Mouse (Mus musculus) MEL (cell line): Measurements from ENCODE around the gene Irf2bp1. TPM values are rescaled to one million over a fixed set of nuclear protein-coding genes. Genes with fewer than 3 reads are reported as not detected.

Source experiments
- DNase-seq: peaks from one replicate; pipeline ENCODE4 v3.0.0; 2011; ENCODE audit warnings: low read depth, low spot score
- H3K27ac ChIP-seq: 2 replicates; pipeline ENCODE4 v1.5.1; 2012; ENCODE audit warnings: low read depth, mild to moderate bottlenecking, control low read depth, low read length, moderate library complexity; ENCODE audit not compliant: control insufficient read depth
- H3K27me3 ChIP-seq, 2 experiments: fragments of 150-350 bp in 1 of 2; sonication (generic) in 1 of 2; 2 replicates each; pipeline ENCODE4 v1.6.1; 2012; ENCODE audit warnings: low read length in 2 of 2, mild to moderate bottlenecking in 2 of 2, improper control_type of control experiment in 1 of 2, moderate library complexity in 1 of 2; ENCODE audit not compliant: insufficient read depth in 2 of 2, control insufficient read depth in 1 of 2
- H3K36me3 ChIP-seq, 2 experiments: 2 replicates each; pipeline ENCODE4 v1.6.1; 2012 to 2014; ENCODE audit warnings: low read length in 2 of 2, improper control_type of control experiment in 1 of 2, inconsistent platforms in 1 of 2, mild to moderate bottlenecking in 1 of 2; ENCODE audit not compliant: insufficient read depth in 2 of 2, control insufficient read depth in 1 of 2
- H3K4me1 ChIP-seq, 2 experiments: fragments of 150-350 bp in 1 of 2; sonication (generic) in 1 of 2; 2 replicates each; pipeline ENCODE4 v1.6.1; 2012; ENCODE audit warnings: low read length in 2 of 2, improper control_type of control experiment in 1 of 2, mild to moderate bottlenecking in 1 of 2; ENCODE audit not compliant: insufficient read depth in 2 of 2, control insufficient read depth in 1 of 2
- H3K4me3 ChIP-seq, 2 experiments: fragments of 150-350 bp in 1 of 2; sonication (generic) in 1 of 2; 2 replicates each; pipeline ENCODE4 v1.5.1; 2012; ENCODE audit warnings: low read depth in 2 of 2, low read length in 2 of 2, mild to moderate bottlenecking in 2 of 2, moderate library complexity in 2 of 2, control low read depth in 1 of 2, improper control_type of control experiment in 1 of 2; ENCODE audit not compliant: control insufficient read depth in 1 of 2, insufficient read depth in 1 of 2
- H3K79me2 ChIP-seq: 2 replicates; pipeline ENCODE4 v1.6.1; 2012; ENCODE audit warnings: mild to moderate bottlenecking, low read length, moderate library complexity; ENCODE audit not compliant: control insufficient read depth, poor library complexity, insufficient read depth
- H3K9ac ChIP-seq: 2 replicates; pipeline ENCODE4 v1.6.1; 2012; ENCODE audit warnings: low read depth, mild to moderate bottlenecking, control low read depth, low read length, moderate library complexity; ENCODE audit not compliant: control insufficient read depth, poor library complexity, severe bottlenecking
- H3K9me3 ChIP-seq: fragments of 150-350 bp; sonication (generic); replicated peaks from 2 replicates; pipeline ENCODE4 v1.6.1; 2012; ENCODE audit warnings: mild to moderate bottlenecking, low read length, improper control_type of control experiment, moderate library complexity; ENCODE audit not compliant: insufficient read depth
- CHD1 ChIP-seq: IDR thresholded peaks from 2 replicates; pipeline ENCODE4 v1.6.1; 2012; ENCODE audit warnings: low read depth, mild to moderate bottlenecking, inconsistent platforms, low read length, improper control_type of control experiment
- CHD2 ChIP-seq: IDR thresholded peaks from 2 replicates; pipeline ENCODE4 v1.6.1; 2011; ENCODE audit warnings: low read length, improper control_type of control experiment
- E2F4 ChIP-seq: IDR thresholded peaks from 2 replicates; pipeline ENCODE4 v1.6.1; 2011; ENCODE audit warnings: low read depth, low read length, improper control_type of control experiment, borderline replicate concordance
- ETS1 ChIP-seq: IDR thresholded peaks from 2 replicates; pipeline ENCODE4 v1.6.1; 2012; ENCODE audit warnings: low read depth, mild to moderate bottlenecking, inconsistent platforms, low read length, improper control_type of control experiment, moderate library complexity
- KAT2A ChIP-seq: conservative IDR thresholded peaks from 2 replicates; pipeline ENCODE4 v1.6.1; 2012; ENCODE audit warnings: low read depth, low read length, improper control_type of control experiment, inconsistent platforms
- MAX ChIP-seq: IDR thresholded peaks from 2 replicates; pipeline ENCODE4 v1.6.1; 2011; ENCODE audit warnings: low read length, improper control_type of control experiment
- MYB ChIP-seq: IDR thresholded peaks from 2 replicates; pipeline ENCODE4 v1.6.1; 2011; ENCODE audit warnings: mild to moderate bottlenecking, low read depth, low read length, improper control_type of control experiment
- NELFE ChIP-seq: IDR thresholded peaks from 2 replicates; pipeline ENCODE4 v1.6.1; 2011; ENCODE audit warnings: low read depth, low read length, improper control_type of control experiment
- POLR2AphosphoS2 ChIP-seq: IDR thresholded peaks from 2 replicates; pipeline ENCODE4 v1.6.1; 2011; ENCODE audit warnings: low read length, improper control_type of control experiment
- POLR2AphosphoS5 ChIP-seq: IDR thresholded peaks from 2 replicates; pipeline ENCODE4 v1.6.1; 2012; ENCODE audit warnings: low read depth, borderline replicate concordance, mild to moderate bottlenecking, inconsistent platforms, low read length, moderate library complexity, mixed read lengths
- RAD21 ChIP-seq: IDR thresholded peaks from 2 replicates; pipeline ENCODE4 v1.6.1; 2011; ENCODE audit warnings: mild to moderate bottlenecking, low read depth, low read length, improper control_type of control experiment
- SMC3 ChIP-seq: IDR thresholded peaks from 2 replicates; pipeline ENCODE4 v1.6.1; 2011; ENCODE audit warnings: low read depth, low read length, improper control_type of control experiment
- TAL1 ChIP-seq: IDR thresholded peaks from 2 replicates; pipeline ENCODE4 v1.6.1; 2012; ENCODE audit warnings: mild to moderate bottlenecking, inconsistent platforms, low read length, moderate library complexity, mixed read lengths
- TBP ChIP-seq: IDR thresholded peaks from 2 replicates; pipeline ENCODE4 v1.8.0; 2011; ENCODE audit warnings: low read depth, low read length, improper control_type of control experiment
- TCF12 ChIP-seq: IDR thresholded peaks from 2 replicates; pipeline ENCODE4 v1.6.1; 2014; ENCODE audit warnings: low read depth, mild to moderate bottlenecking, inconsistent platforms, low read length, improper control_type of control experiment, moderate library complexity
- USF2 ChIP-seq, 2 experiments: IDR thresholded peaks; 2 replicates each; pipeline ENCODE4 v1.6.1; 2011 to 2012; ENCODE audit warnings: improper control_type of control experiment in 2 of 2, low read length in 2 of 2, borderline replicate concordance in 1 of 2, inconsistent platforms in 1 of 2, low read depth in 1 of 2, mild to moderate bottlenecking in 1 of 2; ENCODE audit not compliant: insufficient read depth in 1 of 2
- ZC3H11A ChIP-seq: IDR thresholded peaks from 2 replicates; pipeline ENCODE4 v1.6.1; 2012; ENCODE audit warnings: low read depth, mild to moderate bottlenecking, inconsistent platforms, low read length, improper control_type of control experiment
- ZMIZ1 ChIP-seq: IDR thresholded peaks from 2 replicates; pipeline ENCODE4 v1.6.1; 2012; ENCODE audit warnings: low read depth, mild to moderate bottlenecking, inconsistent platforms, low read length, improper control_type of control experiment, moderate library complexity
- ZNF384 ChIP-seq: IDR thresholded peaks from 2 replicates; pipeline ENCODE4 v1.6.1; 2012; ENCODE audit warnings: low read depth, mild to moderate bottlenecking, inconsistent platforms, low read length, improper control_type of control experiment
- polyA plus RNA-seq, 2 experiments: library from polyadenylated mRNA; stranded (reverse) in 1 of 2; unstranded in 1 of 2; fragments of >175 nt in 1 of 2; fragments of >200 nt in 1 of 2; gene quantifications; 2 replicates each; pipeline versions ENCODE4 v1.2.1 to v1.2.4; 2012; ENCODE audit warnings: low replicate concordance in 2 of 2, low read depth in 1 of 2; ENCODE audit not compliant: insufficient read length in 2 of 2, insufficient read depth in 1 of 2, missing spikeins in 1 of 2
- total RNA-seq: library from RNA; depleted of rRNA; stranded (reverse); fragments of 300-350 nt; gene quantifications from 2 replicates; pipeline ENCODE4 v1.2.3, GENCODE M21; 2012

Gene Irf2bp1
- total and polyA plus RNA-seq, 3 experiments = 33.1 to 41.1 TPM; not detected in 1

DNA sequence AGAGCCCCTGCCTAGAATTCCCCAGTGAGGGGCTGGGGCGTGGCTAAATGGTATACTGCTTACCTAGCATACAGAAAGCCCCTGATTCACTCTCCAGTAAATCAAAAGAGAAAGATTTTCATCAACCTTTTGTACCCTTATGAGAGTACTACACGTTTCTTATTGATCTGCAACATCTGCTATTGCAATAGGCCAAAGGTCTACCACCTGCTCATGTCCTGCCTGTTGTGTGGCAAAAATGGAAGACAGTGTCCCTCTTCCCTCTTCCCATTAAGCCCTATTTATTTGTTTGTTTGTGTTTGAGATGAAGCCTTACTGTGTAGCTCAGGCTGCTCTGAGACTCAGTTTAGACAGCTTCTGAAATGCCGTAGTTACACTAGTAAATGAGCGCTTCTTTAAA is 12.2 kb downstream of the Irf2bp1 start:
- TF ChIP-seq NELFE = no peak
- no peak for TF ChIP-seq SMC3
- no peak for TF ChIP-seq CHD1
- no peak for TF ChIP-seq KAT2A
- TF ChIP-seq ZMIZ1 = no peak
- Histone ChIP-seq H3K9me3 (no peaks in the 10 kb centered on the region), H3K79me2 (no peaks in the 10 kb centered on the region), H3K4me1 (no peaks in the 10 kb centered on the region), H3K36me3 (no peaks in the 10 kb centered on the region), H3K4me3 (no peak overlapping the region), H3K27me3 (peaks cover 1 to 2% of the 10 kb centered on the region in 2 experiments; a peak in 3 of 4 replicates), H3K9ac (no peak overlapping the region), H3K27ac (no peak overlapping the region)
- DNase-seq = no peak

DNA sequence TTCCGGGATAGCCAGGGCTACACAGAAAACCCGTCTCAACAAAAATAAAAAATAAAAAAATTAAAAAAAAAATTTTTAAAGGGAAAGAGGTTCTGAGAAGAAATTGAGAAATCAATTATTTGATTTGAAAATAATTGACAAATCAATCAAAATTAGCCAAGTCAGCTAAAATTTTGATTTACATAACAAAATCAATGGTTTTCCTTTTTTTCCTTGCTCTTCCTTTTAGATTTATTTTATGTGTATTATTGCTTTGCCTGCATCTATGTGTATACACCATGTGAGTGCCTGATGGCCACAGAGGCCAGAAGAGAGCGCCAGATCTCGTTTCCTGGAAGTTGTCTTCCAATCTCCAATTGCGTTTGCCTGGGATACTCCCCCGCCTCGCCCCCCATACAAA is 14.1 kb downstream of the Irf2bp1 start:
- H3K4me1 ChIP-seq = no peaks in the 10 kb centered on the region
- TF ChIP-seq POLR2AphosphoS2 = no peak
- TF ChIP-seq, all 39 proteins: peak for 0
- H3K79me2 ChIP-seq = no peaks in the 10 kb centered on the region
- no peak overlapping the region for H3K27ac ChIP-seq
- no peak for DNase-seq
- H3K27me3 ChIP-seq = peaks cover 2 to 6% of the 10 kb centered on the region in 2 experiments; a peak in 3 of 4 replicates
- no peak overlapping the region for H3K9ac ChIP-seq
- no peak overlapping the region for H3K4me3 ChIP-seq
- H3K36me3 ChIP-seq = no peaks in the 10 kb centered on the region
- H3K9me3 ChIP-seq = no peaks in the 10 kb centered on the region

DNA sequence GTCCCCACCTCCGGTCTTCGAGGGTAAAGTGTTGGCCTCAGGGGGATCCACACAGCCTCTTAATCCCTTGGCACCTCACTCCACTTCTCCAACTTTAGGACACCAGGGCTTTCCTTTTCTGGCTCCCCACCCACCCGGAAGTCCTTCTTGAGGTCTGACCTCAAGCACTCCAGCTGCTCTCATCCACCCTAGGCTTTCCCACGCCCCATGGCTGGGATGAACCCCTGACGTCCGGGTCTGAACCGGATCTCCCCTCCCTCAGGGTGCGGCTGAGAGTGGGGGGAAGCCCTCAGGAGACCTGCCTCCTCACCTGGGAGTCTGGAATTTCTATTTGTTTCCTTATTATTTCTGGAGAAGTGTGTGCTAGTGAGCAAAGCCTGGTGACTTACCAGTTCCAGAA is 17.2 kb downstream of the Irf2bp1 start:
- H3K4me1 ChIP-seq = peaks cover 4 to 8% of the 10 kb centered on the region in 2 experiments
- no peak overlapping the region for H3K9ac ChIP-seq
- H3K9me3 ChIP-seq = no peaks in the 10 kb centered on the region
- H3K27ac ChIP-seq = no peak overlapping the region
- TF ChIP-seq E2F4 = no peak
- peaks cover 0 to 10% of the 10 kb centered on the region in 2 experiments; a peak in 2 of 4 replicates for H3K36me3 ChIP-seq
- H3K4me3 ChIP-seq = no peak overlapping the region
- peaks cover 2 to 6% of the 10 kb centered on the region in 2 experiments; a peak in 3 of 4 replicates for H3K27me3 ChIP-seq
- H3K79me2 ChIP-seq = peaks cover 18% of the 10 kb centered on the region
- no peak for DNase-seq

DNA sequence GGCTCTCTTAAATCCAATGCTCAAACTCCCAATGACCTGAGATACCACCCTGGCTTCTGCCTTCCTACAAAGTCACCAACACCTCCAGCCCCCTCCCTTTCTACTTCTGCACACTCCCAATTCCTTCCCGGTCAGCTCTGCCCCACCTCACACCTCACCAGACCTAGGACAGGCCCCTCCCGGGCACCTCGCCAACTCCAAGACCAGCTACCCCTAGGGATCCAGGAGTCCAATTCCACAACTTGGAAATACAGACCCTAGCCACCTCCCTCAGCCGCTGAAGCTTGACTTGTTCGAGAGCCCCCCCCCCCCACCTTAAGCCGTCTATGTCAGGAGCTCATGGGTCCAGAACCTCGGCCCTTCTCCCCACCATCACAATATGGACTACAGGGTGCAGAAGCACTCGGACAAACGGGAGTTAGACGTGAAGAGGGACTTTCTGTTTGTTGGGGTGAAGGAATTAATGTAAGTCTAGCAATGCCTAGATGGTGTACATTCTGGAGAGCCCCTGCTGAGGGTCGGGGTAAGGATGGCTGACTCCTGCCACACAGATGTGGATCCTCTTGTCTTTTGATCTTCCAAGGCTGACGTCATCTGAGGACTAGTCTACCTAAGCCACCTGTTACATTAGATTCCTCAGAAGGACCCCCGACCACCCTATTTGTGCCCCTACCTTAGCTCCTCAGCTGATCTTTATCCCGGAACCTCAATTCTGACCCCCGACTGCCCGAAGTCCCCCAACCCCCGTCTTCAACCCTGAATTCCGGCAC is 18.5 kb downstream of the Irf2bp1 start:
- TF ChIP-seq MYB (no peak), ZC3H11A (no peak), E2F4 (no peak), ETS1 (no peak), TAL1 (no peak), MAX (no peak), ZNF384 (no peak), NELFE (no peak), USF2 (IDR thresholded peaks at IDR 0.05; ENCODE audit: borderline replicate concordance in 1 of 2, insufficient read depth in 1 of 2, low read depth in 1 of 2, low read length in 2 of 2) (no peak), POLR2AphosphoS5 (no peak), CHD2 (no peak), TCF12 (no peak), RAD21 (no peak), TBP (no peak)
- Histone ChIP-seq H3K9ac (no peak overlapping the region), H3K27ac (no peak overlapping the region), H3K27me3 (peaks cover 2 to 6% of the 10 kb centered on the region in 2 experiments; a peak in 3 of 4 replicates), H3K9me3 (no peaks in the 10 kb centered on the region), H3K4me3 (no peak overlapping the region), H3K79me2 (peaks cover 22% of the 10 kb centered on the region), H3K4me1 (peaks cover 4 to 12% of the 10 kb centered on the region in 2 experiments), H3K36me3 (peaks cover 2 to 15% of the 10 kb centered on the region in 2 experiments; a peak in 2 of 4 replicates)
- DNase-seq = no peak
